Mouse (Mus musculus): ENCODE data around the gene Psma4. TPM values are rescaled to one million over a fixed set of nuclear protein-coding genes. Genes with fewer than 3 reads are reported as not detected.

The Psma4 gene
- polyA plus RNA-seq, 1 experiment = 27.1 TPM

- H3K4me1 ChIP-seq (ENCODE audit: control insufficient read depth, insufficient read depth, insufficient read length, low read length) = no peaks in the 10 kb centered on the region
- no peak overlapping the region for H3K4me3 ChIP-seq (ENCODE audit: low read depth, low read length)
- no peaks in the 10 kb centered on the region for H3K36me3 ChIP-seq (ENCODE audit: control insufficient read depth, insufficient read depth, low read length)
- H3K27me3 ChIP-seq (ENCODE audit: control insufficient read depth, insufficient read depth, low read length) = no peaks in the 10 kb centered on the region
- 63% methylated on average over 3 of the region's 3 CpGs for WGBS
- H3K27ac ChIP-seq (ENCODE audit: insufficient read depth, low read depth, low read length) = no peak overlapping the region
- TF ChIP-seq POLR2A (IDR thresholded peaks at IDR 0.05; ENCODE audit: low read depth, low read length) = no peak
- TF ChIP-seq CTCF (IDR thresholded peaks at IDR 0.05; ENCODE audit: extremely low read depth, insufficient read length, insufficient replicate concordance, low read depth, low read length) = no peak
Measured at GRCm38 (mm10) chr9:54994381-54994780, 43.8 kb downstream of the Psma4 start.

- no peaks in the 10 kb centered on the region for H3K36me3 ChIP-seq (ENCODE audit: control insufficient read depth, insufficient read depth, low read length)
- no peak overlapping the region for H3K4me3 ChIP-seq (ENCODE audit: low read depth, low read length)
- TF ChIP-seq POLR2A (IDR thresholded peaks at IDR 0.05; ENCODE audit: low read depth, low read length) (no peak), CTCF (IDR thresholded peaks at IDR 0.05; ENCODE audit: extremely low read depth, insufficient read length, insufficient replicate concordance, low read depth, low read length) (no peak)
- no peaks in the 10 kb centered on the region for H3K27me3 ChIP-seq (ENCODE audit: control insufficient read depth, insufficient read depth, low read length)
- 48% methylated on average over 3 of the region's 3 CpGs for WGBS
- no peaks in the 10 kb centered on the region for H3K4me1 ChIP-seq (ENCODE audit: control insufficient read depth, insufficient read depth, insufficient read length, low read length)
- H3K27ac ChIP-seq (ENCODE audit: insufficient read depth, low read depth, low read length) = no peak overlapping the region
Measured at GRCm38 (mm10) chr9:54995645-54996044, 45.1 kb downstream of the Psma4 start.

DNA sequence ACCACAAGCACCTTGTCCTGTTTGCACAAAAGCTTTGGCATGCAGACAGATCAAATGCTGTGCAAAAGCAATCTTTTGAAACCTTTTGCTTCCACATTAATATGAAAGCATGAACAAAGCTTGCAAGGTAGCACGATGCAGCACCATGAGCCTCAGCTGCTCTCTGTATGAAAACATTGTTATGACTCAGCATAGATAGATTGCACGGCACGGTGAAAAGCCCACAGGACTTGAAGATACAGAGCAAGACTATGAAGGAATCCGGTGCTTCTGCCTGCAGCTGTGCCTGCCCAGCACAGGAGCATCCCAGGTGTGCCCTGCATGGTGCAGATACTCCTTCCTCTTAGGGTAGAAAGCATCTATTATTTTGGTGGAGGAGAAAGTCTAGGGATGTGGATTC, 53.0 kb downstream of the Psma4 start:
- TF ChIP-seq POLR2A (IDR thresholded peaks at IDR 0.05; ENCODE audit: low read depth, low read length) = no peak
- no peak for TF ChIP-seq CTCF (IDR thresholded peaks at IDR 0.05; ENCODE audit: extremely low read depth, insufficient read length, insufficient replicate concordance, low read depth, low read length)
- H3K4me3 ChIP-seq (ENCODE audit: low read depth, low read length) = no peak overlapping the region
- H3K36me3 ChIP-seq (ENCODE audit: control insufficient read depth, insufficient read depth, low read length) = no peaks in the 10 kb centered on the region
- WGBS = 56% methylated on average over 4 of the region's 4 CpGs
- H3K27ac ChIP-seq (ENCODE audit: insufficient read depth, low read depth, low read length) = no peak overlapping the region
- H3K27me3 ChIP-seq (ENCODE audit: control insufficient read depth, insufficient read depth, low read length) = no peaks in the 10 kb centered on the region
- H3K4me1 ChIP-seq (ENCODE audit: control insufficient read depth, insufficient read depth, insufficient read length, low read length) = no peaks in the 10 kb centered on the region

Other genes with a start within 250 kb of the Psma4 start
- gene Wdr61, start 216.3 kb upstream of the Psma4 start, polyA plus RNA-seq (2012; rRNA removed) = 7.8 and 11.9 TPM in 2 replicates
- gene Crabp1, start 186.0 kb upstream of the Psma4 start, polyA plus RNA-seq (2012; rRNA removed) = 0.86 and 3.2 TPM in 2 replicates
- gene Ireb2, start 87.0 kb upstream of the Psma4 start, polyA plus RNA-seq (2012; rRNA removed) = 0.88 and 1.6 TPM in 2 replicates
- gene Hykk, start 33.5 kb upstream of the Psma4 start, polyA plus RNA-seq (2012; rRNA removed) = 0.23 and 0.30 TPM in 2 replicates
- not detected in 2 replicates for gene AY074887, start 208 bp downstream of the Psma4 start, polyA plus RNA-seq (2012; rRNA removed)
- gene Chrna5, start 30.1 kb downstream of the Psma4 start, polyA plus RNA-seq (2012; rRNA removed) = 0.04 TPM in 1 of 2 replicates, not detected in the other
- 0.85 and 1.5 TPM in 2 replicates for gene Chrna3, start 75.8 kb downstream of the Psma4 start, polyA plus RNA-seq (2012; rRNA removed)
- gene Chrnb4, start 98.0 kb downstream of the Psma4 start, polyA plus RNA-seq (2012; rRNA removed) = 0.76 and 2.0 TPM in 2 replicates
- gene Ube2q2, start 198.1 kb downstream of the Psma4 start, polyA plus RNA-seq (2012; rRNA removed) = 3.2 and 5.3 TPM in 2 replicates